Mouse (Mus musculus) kidney, postnatal 14 days (tissue): ENCODE results near the gene Gja5.
A peak's percentile ranks its signal among the peaks of the same experiment; 100 is the strongest.

Experiments
- DNase-seq: peaks from one replicate; pipeline ENCODE4 v3.0.0; 2022; ENCODE audit warnings: mixed read lengths

The Gja5 gene

DNA sequence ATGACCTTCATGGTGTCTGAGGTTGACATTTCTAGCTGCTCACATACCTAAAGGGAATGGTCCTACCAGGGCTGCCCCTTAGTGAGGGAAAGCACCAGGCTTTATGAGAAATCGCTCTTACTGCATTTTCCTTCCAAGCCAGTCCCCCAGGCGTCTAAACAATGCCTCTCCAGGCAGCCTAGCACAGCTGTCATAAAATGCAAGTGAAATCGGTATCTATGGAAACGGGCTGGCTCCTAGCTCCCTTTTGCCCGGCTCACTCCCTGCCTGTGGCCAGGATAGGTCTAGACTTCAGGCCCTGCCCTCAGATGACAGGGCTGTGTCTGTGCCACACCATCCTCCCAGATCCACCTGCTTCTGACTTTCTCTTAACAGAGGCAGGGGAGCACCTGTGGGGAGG, 33.1 kb downstream of the Gja5 start:
- no peak for DNase-seq

DNA sequence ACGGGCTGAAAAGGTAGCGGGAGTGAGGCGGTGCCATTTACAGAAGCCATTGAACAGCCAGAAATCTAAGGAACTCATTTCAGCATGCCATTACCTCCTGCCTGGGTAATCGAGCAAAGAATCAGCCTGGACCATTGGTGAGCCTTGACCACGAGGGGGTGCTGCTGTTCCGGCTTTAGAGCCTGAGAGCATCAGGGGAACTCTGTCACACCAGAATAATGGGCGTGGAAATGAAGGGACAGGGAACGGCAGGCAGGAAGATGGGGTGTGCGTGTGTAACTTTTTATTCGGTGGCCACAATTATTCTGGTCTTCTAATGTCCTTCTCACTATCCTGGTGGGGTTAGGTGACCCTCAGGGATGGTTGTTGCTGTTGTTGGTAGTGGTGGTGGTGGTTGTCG, 34.2 kb downstream of the Gja5 start:
- DNase-seq, result peak; percentile 86

DNA sequence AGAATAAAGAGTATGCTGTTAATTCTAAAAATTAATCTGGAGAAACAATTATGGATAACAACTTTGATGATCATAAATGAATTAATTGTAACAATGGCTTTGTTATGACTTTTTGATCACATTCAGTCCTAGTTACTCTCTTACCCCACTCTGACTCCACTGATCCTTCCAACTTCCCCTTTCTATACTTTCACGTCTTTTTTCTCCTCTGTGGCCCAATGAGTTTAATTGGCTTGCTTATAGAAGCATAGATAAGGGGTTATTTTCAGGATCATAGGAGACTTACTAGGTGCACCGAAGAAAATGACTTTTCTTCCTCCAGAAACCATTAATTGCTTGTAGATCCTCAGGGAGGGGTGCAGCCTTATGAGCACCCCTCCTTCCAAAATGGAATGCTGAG, 38.2 kb downstream of the Gja5 start:
- DNase-seq, result no peak

DNA sequence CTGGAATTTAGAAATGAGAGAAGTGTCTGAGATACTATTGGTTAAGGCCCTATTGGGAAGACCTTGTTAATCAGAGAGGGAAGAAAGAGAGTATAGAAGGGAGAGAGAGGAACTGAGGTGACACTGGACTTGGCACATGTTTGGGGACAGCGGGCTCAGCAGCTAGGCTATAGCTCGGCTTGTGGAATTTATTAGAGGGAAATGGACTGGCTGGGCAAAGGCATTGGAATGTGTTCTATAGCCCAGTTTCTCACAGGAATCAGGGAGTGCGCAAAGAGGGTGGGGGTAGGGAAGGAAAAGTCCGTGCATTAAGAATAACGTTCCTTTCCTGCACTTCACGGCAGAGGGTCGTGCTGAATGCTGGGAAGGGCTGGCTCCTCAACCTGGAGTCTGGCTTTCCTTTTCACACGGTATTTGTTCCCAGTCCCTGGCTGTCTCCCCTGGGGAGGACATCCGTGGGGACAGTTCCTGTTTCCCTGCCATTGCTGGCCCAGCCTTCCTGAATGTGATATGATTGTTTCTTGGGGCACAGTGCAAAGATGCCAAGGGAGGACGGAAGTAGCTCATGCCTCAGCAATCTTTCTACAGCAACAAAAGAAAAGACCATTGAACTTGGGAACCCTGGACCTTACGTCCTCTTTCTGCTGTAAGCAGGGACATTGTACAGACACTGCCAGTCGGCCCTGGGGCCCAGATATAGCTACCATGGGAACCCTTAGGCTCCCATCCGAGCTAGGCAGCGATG, 49.2 kb downstream of the Gja5 start:
- DNase-seq, result peak; percentile 24

- no peak for DNase-seq
These were observed 56.1 kb downstream of the Gja5 start for GRCm38 (mm10) chr3:96960597-96960996.

GRCm38 (mm10) chr3:96963088-96964034, 58.9 kb downstream of the Gja5 start:
- no peak for DNase-seq

GRCm38 (mm10) chr3:96970986-96971385, 66.5 kb downstream of the Gja5 start:
- no peak for DNase-seq

DNA sequence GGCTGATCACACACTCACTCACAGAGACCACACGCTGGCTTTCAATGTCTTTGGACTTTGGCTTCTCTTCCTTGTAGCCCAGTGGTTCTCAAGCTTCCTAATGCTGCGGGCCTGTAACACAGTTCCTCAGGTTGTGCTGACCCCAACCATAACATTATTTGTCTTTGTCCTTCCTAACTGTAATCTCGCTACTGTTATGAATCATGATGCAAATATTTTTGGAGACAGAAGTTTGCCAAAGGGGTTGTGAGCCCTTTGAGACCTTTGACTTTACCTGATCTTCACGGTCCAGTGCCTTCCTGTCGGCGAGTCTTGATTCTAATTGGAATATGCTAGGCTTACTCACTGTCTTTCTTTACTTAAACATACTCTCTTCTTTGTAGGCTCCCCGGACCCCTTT, 70.0 kb downstream of the Gja5 start:
- DNase-seq, result no peak

DNA sequence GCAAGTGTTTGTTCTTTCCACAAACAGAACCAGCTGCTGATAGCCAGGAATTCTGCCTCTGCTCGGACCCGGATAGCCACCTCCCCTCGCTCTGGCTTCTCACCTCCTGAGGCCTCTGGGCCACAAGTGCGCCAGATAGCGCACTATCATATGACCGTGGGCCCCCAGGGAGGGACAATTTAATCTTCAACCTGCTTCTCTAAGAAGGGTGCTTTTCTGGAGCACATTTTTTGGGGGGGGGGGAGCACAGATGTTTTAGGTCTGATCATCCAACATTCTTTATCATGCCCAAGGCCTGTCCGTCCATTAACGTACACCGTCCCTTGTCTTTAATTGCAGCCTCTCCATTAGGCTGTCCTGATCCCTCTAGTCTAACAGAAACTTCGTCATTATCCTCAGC, 71.1 kb downstream of the Gja5 start:
- DNase-seq, result no peak

- DNase-seq, result no peak
These were observed 73.0 kb downstream of the Gja5 start for GRCm38 (mm10) chr3:96977507-96977906.

- DNase-seq, result no peak
These were observed 74.0 kb downstream of the Gja5 start for GRCm38 (mm10) chr3:96978469-96978868.

GRCm38 (mm10) chr3:96979020-96979419, 74.5 kb downstream of the Gja5 start:
- DNase-seq, result no peak

DNA sequence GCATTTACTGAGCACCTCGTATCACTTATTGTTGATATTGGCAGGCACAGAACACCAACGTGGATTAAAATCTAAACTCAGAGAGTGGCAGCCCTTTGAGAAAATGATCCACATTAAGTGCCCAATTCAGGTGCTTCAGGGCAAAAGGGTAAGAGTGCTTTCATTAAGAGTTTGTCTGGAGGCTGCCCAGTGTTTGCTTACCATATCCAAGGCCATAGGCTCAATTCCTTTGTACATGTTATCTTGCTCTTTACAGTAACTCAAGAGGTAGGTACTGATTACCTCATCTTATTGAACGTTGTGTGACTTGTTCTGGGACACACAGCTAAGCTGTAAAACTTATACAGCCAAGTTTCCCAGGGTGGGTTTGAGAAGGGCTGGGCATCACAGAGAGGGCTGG, 77.3 kb downstream of the Gja5 start:
- DNase-seq, result no peak

DNA sequence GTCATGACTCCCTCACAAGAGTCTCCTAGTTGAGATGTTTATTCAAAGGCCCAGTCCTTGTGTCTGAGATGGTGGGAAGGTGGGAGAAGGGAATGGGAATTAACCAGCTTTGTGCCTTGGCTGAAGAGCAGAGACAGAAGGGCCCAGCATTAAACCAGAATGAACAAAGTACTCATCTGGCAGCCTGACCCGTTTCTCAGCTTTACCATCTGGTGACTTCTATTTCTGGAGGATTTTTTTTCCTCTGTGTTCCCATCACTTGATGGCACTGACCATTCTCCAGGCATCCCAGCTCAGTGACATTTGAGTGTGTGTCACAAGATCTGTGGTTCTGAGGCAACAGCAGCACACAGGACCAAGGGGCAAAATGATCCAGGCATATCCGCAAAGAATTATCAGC, 78.2 kb downstream of the Gja5 start:
- DNase-seq, result no peak

DNA sequence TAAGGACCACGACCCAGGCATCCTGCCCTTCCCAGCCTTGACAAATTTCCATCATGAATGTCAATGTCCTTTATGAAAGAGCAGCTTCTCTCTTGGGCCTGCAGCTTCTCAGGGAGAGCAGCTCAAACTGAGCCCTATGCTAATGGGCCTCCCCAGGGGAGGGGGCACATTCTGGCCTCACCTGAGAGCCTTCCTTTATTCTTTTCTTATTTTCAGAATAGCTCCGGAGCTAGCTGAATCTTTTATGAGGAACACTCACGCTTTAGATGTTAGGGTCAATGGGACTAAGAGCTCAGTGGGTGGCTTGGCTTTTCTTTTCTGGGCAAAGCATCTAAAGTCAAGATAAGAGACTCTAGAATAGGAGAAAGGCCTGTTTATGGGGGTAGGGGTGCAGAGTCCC, 88.0 kb downstream of the Gja5 start:
- DNase-seq, result no peak

DNA sequence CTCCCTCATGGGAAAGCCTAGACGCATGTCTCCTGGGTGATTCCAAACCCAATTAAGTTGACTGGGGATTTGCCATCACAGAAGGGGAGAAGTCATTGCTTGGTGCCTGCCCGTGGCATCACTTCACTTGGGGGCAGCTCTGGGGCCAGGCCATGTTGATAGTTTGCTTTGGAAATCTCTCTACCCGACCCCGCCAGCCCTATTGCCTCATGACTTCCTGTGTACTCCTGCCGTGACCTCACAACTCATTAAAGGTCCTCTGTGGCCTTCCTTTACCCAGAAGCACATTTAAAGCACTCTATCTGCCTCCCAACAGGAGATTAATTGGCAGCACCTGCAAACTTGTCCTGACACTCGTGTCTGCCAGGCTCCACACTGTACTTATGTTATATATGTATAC, 93.3 kb downstream of the Gja5 start:
- no peak for DNase-seq

GRCm38 (mm10) chr3:97003111-97003510, 98.6 kb downstream of the Gja5 start:
- DNase-seq, result no peak

DNA sequence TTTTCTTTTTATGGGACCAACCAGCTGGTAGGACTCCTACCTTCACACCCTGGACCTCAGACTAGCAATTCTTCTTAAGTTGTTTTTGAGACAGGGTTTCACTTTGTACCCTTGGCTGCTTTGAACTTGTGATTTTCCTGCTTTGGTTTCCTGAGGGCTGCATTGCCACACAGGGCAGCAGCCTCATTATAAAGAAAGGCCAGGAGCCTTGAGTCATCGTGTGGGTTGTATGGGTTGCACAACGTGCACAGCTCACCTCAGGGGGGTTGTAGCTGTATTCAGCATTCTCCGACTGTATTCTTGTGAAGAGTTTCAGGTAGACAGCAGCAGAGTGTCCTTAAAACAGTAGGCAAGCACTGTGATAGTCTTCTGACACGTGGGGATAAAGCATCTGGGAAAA, 100.0 kb downstream of the Gja5 start:
- no peak for DNase-seq

GRCm38 (mm10) chr3:97007010-97007448, 102.5 kb downstream of the Gja5 start:
- DNase-seq, result no peak

GRCm38 (mm10) chr3:97025226-97025625, 120.7 kb downstream of the Gja5 start:
- peak; percentile 11 for DNase-seq

- DNase-seq, result peak; percentile 14
These were observed 127.6 kb downstream of the Gja5 start for GRCm38 (mm10) chr3:97032053-97032496.

DNA sequence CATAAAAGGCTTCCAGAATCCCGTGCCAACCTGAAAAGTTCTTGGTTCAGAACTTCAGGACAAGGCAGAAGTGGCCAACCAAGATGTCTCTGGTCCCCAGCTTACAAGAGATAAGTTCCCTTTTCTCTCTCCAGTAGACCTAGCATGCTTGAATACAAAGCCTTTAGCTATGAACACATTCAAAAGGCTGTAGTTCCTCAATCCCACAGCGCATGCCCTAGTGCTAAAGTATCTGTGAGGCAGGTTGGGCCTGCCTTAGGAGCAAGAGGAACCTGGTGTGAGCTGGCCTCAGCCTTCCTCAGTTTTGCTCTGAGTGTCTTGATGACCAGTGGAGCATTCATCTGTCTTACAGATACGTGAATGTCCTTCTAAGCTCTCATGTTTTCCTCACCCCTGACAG, 131.1 kb downstream of the Gja5 start:
- no peak for DNase-seq

GRCm38 (mm10) chr3:97037119-97037518, 132.6 kb downstream of the Gja5 start:
- DNase-seq, result no peak

DNA sequence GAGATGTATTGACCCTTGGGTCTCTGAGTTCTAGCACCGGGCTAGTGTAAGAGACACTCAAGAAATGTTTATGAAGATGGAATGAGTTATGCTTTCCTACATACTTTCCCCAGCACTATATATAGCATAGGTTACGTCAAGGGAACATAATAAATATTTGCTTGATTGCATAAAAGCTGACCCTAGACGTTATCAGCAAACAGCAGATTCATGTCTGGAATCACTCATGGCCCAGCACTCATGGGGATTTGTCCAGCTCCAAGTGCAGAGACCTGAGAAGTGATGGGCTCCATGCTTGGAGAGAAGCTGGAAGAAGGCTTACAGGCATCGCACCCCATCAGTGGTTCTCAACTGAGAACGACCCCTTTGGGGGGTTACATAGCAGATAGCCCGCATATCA, 135.2 kb downstream of the Gja5 start:
- DNase-seq, result no peak
